Mouse (Mus musculus): ENCODE data around the gene Cops7a.

Cops7a gene

DNA sequence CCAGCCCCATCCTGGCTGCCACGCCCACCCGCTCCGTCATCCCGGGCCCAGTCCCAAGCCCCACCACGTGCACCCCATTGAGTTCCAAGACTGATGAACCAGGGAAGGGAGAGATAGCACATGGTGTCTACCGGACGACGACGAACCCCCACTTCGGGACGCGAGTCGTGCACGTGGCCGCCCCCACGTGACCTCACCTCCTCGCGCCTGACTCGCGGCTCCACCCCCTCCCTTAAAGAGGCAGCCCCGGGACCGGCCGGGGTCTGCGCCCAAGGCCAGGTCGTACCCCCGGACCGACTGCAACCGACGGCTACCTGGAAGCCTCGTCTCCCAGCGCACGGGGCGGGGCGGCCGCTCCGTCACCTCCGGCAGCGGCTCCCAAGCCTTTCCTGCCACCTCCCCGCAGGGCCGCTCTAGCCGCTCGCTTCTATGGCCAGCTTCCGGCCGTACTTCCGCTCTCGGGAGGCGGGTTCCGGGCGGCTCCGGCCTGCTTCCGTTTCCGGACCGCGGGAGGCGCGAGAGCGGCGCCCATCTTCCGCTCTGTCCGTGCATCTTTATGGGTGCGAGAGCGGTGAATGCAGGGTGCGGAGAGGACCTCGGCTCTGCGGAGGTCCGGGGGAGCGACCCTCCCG lies at the start of gene Cops7a:
Gene Cops7a, minus strand, starts transcription at position 451 of the 632 bp plus-strand sequence.
- DNase-seq: peak; percentile 98

- peak; percentile 93 for DNase-seq
Observed at GRCm38 (mm10) chr6:125009181-125010073, 44.1 kb upstream of the Cops7a start.

DNA sequence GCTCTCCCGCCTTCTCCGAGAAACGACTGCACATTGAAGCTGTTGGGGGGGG lies 43.6 kb upstream of the Cops7a start, which contains the start of gene Zfp384:
Gene Zfp384, plus strand, starts transcription at position 17 of the 52 bp plus-strand sequence.
- DNase-seq: no peak

GRCm38 (mm10) chr6:125008586-125009128 lies 43.3 kb upstream of the Cops7a start:
- peak; percentile 99 for DNase-seq

GRCm38 (mm10) chr6:125008060-125008459 lies 42.7 kb upstream of the Cops7a start:
- DNase-seq: no peak

DNA sequence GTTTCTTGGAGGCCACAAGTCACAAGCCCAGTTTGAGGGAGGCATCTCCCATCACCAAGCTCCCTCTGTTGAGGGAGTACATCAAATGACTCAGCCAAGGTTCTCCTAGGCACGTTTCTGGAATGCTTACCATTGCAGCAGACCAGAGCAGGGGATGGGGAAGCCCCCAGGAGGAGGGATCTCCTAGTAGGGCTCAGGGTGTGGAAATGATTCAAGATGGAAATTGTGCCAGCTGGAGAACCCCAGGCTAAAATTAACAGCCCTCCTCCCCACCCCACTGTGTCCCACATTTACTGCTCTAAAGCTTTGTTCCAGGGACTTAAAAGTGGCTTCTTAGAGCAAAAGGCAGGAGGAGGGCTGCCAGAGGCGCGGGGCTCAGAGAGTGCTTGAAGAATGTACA lies 39.7 kb upstream of the Cops7a start:
- peak; percentile 24 for DNase-seq

- no peak for DNase-seq
Observed at GRCm38 (mm10) chr6:125003706-125004105, 38.4 kb upstream of the Cops7a start.

- DNase-seq: no peak
Observed at GRCm38 (mm10) chr6:124999546-124999945, 34.2 kb upstream of the Cops7a start.

- DNase-seq: no peak
Observed at GRCm38 (mm10) chr6:124999091-124999490, 33.8 kb upstream of the Cops7a start.

DNA sequence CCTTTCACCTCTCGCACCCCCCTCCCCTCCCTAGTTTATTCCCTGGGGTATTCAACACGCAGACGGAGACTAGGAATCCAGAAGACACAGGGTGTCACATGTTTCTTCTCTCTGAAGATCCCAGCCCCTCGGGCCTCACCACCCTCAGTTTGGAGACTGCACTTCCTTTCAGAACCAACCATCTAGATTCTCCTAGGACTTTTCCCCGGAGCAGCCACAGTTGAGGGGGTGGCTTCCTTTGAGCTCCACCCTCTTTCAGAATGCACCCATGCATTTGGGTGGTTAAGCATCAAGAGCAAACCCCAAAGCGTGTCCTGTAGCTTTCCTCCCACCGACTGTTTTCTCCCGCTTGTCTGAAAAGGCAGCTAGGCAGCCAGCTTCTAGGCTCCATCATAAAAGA lies 32.7 kb upstream of the Cops7a start:
- DNase-seq: peak; percentile 23

DNA sequence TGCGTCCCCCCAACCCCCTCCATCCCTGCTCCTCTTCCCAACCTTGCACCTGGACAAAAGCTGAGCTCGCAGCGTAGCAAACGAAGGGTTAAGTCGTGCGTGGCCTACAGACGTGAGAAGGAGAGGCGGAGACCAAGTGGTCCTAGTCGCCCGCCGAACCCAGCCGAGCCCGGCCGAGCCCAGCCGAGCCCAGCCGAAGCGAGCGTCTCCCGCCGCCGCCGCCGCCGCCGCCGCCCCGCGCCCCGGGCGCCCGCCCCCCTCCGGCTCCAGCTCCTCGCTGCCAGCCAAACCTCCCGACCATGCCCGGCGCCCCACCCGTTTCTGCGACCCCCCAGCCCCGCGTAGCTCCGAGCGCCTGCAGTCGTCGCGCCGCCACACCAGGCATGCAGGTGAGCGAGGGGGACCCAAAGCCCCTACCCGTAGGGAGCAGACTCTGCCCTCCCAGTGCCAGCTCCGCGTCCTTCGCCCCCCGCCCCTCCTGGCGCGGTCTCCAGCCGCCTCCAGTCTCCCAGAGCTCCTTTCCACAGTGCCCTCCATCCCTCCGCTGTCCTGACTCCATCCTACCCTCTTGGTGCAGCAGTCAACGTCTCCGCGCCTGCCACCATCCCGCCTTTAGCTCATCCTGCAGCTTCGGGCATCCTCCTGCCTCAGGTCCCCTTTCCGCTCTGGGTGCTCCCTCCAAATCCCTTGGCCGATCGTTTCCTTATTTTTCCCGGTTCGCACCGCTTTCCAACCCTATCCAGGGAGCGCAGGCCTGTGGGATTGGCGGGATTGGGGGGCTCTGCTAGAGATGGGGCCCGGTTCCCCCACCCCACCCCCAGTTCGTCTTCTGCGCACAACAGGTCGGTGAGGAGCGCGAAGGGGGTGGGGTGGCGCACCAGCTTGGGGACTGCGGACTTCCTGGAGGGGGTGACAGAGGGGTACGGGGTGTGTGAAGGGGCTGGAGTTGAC lies 31.5 kb upstream of the Cops7a start, which contains the start of gene Pianp:
Gene Pianp, plus strand, starts transcription at position 144 of the 951 bp plus-strand sequence.
- peak; percentile 81 for DNase-seq

- no peak for DNase-seq
Observed at GRCm38 (mm10) chr6:124995831-124996403, 30.6 kb upstream of the Cops7a start.

DNA sequence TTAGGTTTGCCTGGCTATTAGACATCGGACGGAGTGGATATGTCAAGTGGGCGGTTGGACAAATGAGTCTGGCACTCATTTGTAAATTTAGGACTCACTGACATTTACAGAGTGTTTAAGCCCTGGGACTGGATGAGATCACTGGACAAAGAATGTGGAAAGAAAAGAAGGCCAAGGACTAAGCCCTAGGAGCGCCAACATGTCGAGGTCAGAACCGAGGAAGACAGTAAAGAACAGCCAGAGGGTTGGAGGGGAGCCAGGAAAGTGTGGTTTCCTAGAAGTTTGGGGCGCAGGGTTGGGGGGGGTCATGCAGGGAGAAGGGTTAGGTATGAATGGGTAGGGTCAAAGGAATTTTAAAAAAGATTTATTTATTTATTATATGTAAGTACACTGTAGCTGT lies 29.9 kb upstream of the Cops7a start:
- DNase-seq: no peak

- peak; percentile 80 for DNase-seq
Observed at GRCm38 (mm10) chr6:124993876-124994275, 28.5 kb upstream of the Cops7a start.

DNA sequence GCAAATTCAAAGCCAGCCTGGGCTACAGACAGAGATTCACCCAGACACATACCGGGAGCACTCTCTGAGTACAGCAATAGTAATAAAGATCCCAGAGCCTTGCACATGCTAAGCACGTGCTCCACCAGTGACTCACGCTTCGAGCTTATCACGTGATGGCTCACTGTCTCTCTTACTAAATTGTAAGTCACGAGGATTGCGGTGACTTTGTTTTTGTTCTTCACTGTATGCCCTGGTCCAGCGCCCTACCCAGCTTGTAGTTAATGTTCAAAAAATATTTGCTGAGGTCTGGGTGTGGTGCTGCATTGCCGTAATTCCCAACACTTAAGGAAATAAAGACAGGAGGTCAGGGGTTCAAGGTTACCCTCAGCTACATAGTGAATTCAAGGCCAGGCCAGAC lies 28.0 kb upstream of the Cops7a start:
- no peak for DNase-seq

GRCm38 (mm10) chr6:124992241-124992640 lies 26.9 kb upstream of the Cops7a start:
- no peak for DNase-seq

DNA sequence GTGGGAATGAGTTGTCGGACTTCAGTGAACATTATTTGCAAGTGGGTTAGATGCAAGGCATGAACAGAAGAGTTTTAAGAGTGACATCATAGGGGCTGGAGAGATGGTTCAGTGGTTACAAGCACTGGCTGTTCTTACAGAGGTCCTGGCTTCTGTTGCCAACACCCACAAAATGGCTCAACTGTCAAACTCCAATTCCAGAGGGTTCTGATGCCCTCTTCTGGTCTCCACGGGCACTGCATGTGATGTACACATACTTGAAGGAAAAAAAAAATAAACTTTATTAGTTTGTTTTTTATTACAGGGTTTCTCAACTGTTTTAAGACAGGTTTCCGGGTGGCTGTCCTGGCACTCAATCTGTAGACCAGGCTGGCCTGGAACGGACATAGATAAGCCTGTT lies 2.4 kb upstream of the Cops7a start:
- peak; percentile 68 for DNase-seq

GRCm38 (mm10) chr6:124966466-124967118 lies 1.3 kb upstream of the Cops7a start:
- DNase-seq: peak; percentile 23

DNA sequence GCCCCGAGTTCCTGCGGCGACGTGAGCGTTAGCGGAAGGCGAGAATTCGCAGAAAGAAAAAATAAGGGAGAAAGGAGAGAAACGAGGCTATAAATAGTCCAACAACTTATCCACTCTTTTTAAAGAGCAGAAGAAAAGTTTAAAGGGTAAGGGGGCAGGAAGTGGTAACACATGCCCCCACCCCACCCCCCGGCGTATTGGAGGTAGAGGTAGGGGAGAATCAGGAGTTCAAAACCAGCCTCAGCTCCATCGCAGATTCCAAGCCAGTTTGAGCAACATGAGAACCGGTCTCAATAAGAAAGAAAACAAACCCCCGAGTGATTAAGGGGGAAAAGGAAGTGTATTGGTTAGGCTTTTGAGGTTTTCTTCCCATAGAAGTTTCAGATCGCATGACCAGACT lies 409 bp upstream of the Cops7a start:
- DNase-seq: no peak

GRCm38 (mm10) chr6:124964638-124965037 lies 700 bp downstream of the Cops7a start:
- no peak for DNase-seq

DNA sequence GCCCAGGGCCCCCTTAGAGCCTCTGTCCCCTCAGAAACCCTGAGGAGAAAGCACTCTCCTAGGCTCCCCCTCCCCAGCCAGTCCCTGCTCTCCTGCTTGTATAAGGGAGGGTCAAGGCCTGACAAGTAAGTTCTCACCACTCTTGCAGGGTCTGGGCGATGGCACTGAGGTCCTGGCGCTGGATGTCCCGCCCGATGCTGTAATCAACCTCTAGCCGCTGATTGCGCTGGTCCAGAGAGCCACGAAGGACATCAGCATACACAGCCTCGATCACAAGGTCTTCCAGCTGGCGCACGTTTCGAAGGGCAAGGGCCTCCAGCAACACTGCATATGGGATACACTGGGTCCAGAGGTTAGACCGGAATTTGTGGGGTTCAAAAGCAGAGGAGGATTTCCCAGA lies 4.3 kb downstream of the Cops7a start:
- DNase-seq: no peak

GRCm38 (mm10) chr6:124959960-124960359 lies 5.4 kb downstream of the Cops7a start:
- no peak for DNase-seq

Data from retina, postnatal 1 day (tissue).